Comparison of ENCODE assay signal across 8 mouse cellular contexts in the genomic region with DNA sequence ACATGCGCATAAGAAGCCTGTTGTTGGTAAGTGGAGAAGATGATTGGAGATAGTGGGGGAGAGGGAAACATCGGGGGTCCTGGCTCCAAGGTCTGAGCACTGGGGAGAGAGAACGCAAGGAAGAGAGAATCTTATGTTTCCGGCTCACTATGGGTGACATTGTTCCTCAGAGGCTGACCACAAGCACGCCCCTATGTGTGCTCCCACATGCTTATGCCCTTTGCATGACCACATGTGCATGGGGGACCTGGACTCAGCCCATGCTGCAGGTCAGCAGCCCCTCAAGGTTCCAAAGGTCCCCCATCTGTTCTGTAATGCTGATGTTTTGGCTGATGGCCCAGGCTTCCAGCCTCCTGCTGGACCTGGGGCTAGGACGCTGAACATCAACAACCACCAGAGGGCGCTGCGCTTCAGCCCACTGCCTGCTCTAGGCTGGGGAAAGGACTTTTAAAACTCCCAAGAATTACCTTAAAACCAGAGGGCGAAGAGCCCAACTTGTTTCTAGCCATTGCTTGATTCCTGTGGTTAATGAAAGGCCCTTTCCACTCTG.
A peak's percentile ranks its signal among the peaks of the same experiment; 100 is the strongest.
DNase-seq lines count a peak whose midpoint lies in the region; ATAC-seq and TF ChIP-seq lines count a peak whose summit lies in the region.
"Had no signal": no experiment of that assay in that cellular context is flagged by ENCODE, and none has a peak within 500 bp of the region (broad histone marks: within the 10 kb centered on the region; RNA-seq: fewer than 3 reads in every experiment).

No protein-coding gene starts in this region.

- no peaks in the 10 kb centered on the region for H3K36me3 ChIP-seq in forebrain, embryonic 14.5 days (ENCODE audit: control insufficient read depth, insufficient read depth, low read length)
- no peaks in the 10 kb centered on the region for H3K36me3 ChIP-seq in hindbrain, embryonic 12.5 days
- H3K36me3 ChIP-seq: liver, embryonic 13.5 days had no signal

- H3K4me2 ChIP-seq in forebrain, embryonic 14.5 days (ENCODE audit: low read length): no peak overlapping the region
- H3K4me2 ChIP-seq in hindbrain, embryonic 12.5 days (replicated peaks): no peak overlapping the region
- H3K4me2 ChIP-seq: liver, embryonic 13.5 days had no signal

- POLR2A ChIA-PET in Patski (lab: Charles Lee): interaction anchor here (0.6 kb wide), 1 partner anchor 1398 kb away, joined by 3 read pairs; no protein-coding TSS in a partner anchor

- no peak overlapping the region for H3K9ac ChIP-seq in forebrain, embryonic 14.5 days (ENCODE audit: low read length)
- no peak overlapping the region for H3K9ac ChIP-seq in hindbrain, embryonic 12.5 days
- H3K9ac ChIP-seq: liver, embryonic 13.5 days had no signal

- H3K27ac ChIP-seq in forebrain, embryonic 14.5 days (ENCODE audit: low read depth, low read length): no peak overlapping the region
- no peak overlapping the region for H3K27ac ChIP-seq in hindbrain, embryonic 12.5 days
- H3K27ac ChIP-seq: liver, embryonic 13.5 days had no signal

- no peaks in the 10 kb centered on the region for H3K4me1 ChIP-seq in forebrain, embryonic 14.5 days (ENCODE audit: control insufficient read depth, insufficient read depth, low read length)
- H3K4me1 ChIP-seq in hindbrain, embryonic 12.5 days: no peaks in the 10 kb centered on the region
- H3K4me1 ChIP-seq: liver, embryonic 13.5 days had no signal

- peak; percentile 92 for TF ChIP-seq CTCF in Patski (IDR thresholded peaks at IDR 0.05)

- H3K27me3 ChIP-seq in Patski: peaks cover 18% of the 10 kb centered on the region
- H3K27me3 ChIP-seq in forebrain, embryonic 14.5 days (replicated peaks; ENCODE audit: control insufficient read depth, insufficient read depth, low read length): no peaks in the 10 kb centered on the region
- H3K27me3 ChIP-seq in hindbrain, embryonic 12.5 days: no peaks in the 10 kb centered on the region
- H3K27me3 ChIP-seq: liver, embryonic 13.5 days had no signal

- CTCF ChIA-PET in Patski (lab: Charles Lee): interaction anchor here (1.5 kb wide), 1 partner anchor 1467 kb away, joined by 4 read pairs; no protein-coding TSS in a partner anchor

- DNase-seq in Patski (ENCODE audit: low read depth, low spot score): peak; percentile 24
- DNase-seq in brain, embryonic 18.5 days (ENCODE audit: low read depth, low spot score): peak; percentile 6
- peak; percentile 80 for DNase-seq in forebrain, embryonic 14.5 days (ENCODE audit: low spot score)
- peak; percentile 66 to 70 for DNase-seq in layer of hippocampus, postnatal 36 days
- peak; percentile 83 for DNase-seq in mesoderm, embryonic 11.5 days (ENCODE audit: low read depth, low spot score)
- DNase-seq in right cerebral cortex, postnatal 4 days: peak; percentile 88
- DNase-seq: liver, embryonic 13.5 days had no signal

- in situ Hi-C loops in Patski (cut with MboI; ENCODE audit: low pct_unique_long_range_greater_than_20kb): loop anchor here (5.0 to 25.0 kb wide), 2 partner anchors 1107 to 1472 kb away; no protein-coding TSS in a partner anchor

- H3K9me3 ChIP-seq in forebrain, embryonic 14.5 days (replicated peaks; ENCODE audit: control insufficient read depth, low read length): no peaks in the 10 kb centered on the region
- no peaks in the 10 kb centered on the region for H3K9me3 ChIP-seq in hindbrain, embryonic 12.5 days (replicated peaks)
- H3K9me3 ChIP-seq: liver, embryonic 13.5 days had no signal

- WGBS in forebrain, embryonic 14.5 days: 54% methylated on average over 9 of the region's 9 CpGs
- WGBS in hindbrain, embryonic 12.5 days: 50% methylated on average over 9 of the region's 9 CpGs

- ATAC-seq in Patski: peak; percentile 76
- peak; percentile 80 for ATAC-seq in forebrain, embryonic 14.5 days
- ATAC-seq in hindbrain, embryonic 12.5 days (ENCODE audit: low FRiP score): peak; percentile 56; the same call in 1 of the 2 replicates

- H3K4me3 ChIP-seq in forebrain, embryonic 14.5 days (ENCODE audit: low read depth, low read length): no peak overlapping the region
- H3K4me3 ChIP-seq in hindbrain, embryonic 12.5 days: no peak overlapping the region
- H3K4me3 ChIP-seq: liver, embryonic 13.5 days had no signal

Comparison
In these comparisons a context has a peak if more than half of its experiments do, and no peak if none do; other contexts are left out.
1. DNase-seq: peak in every context shown above with its lines; median percentile 88 in right cerebral cortex, postnatal 4 days; 83 in mesoderm, embryonic 11.5 days; 80 in forebrain, embryonic 14.5 days; 68 in layer of hippocampus, postnatal 36 days; 24 in Patski; 6 in brain, embryonic 18.5 days.